ENCODE assay signal across 7 mouse cellular contexts in the genomic region with DNA sequence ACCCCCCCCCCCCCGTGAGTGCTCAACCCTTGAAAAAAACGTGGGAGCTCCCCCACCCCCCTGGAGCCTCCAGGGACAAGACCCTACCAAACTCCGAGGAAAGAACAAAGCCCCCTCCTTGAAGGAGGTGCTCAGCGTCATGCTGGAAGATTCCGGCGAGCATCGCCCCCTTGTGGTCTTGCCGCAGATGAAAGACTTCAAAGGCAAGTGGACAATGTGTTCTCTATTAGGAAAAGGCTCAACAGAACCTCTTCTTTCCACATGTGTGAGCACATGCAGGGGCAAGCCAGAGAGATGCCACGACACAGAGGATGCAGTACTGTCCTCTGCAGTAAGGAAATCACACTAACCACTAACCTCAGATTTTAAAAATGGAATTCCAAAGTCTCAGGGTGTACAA. TPM values are rescaled to one million over a fixed set of nuclear protein-coding genes. Genes with fewer than 3 reads are reported as not detected.
DNase-seq lines count a peak whose midpoint lies in the region; ATAC-seq lines count a peak whose summit lies in the region.

No protein-coding gene starts in this region.

- H3K27ac ChIP-seq in intestine, embryonic 14.5 days (ENCODE audit: low read depth), result no peak overlapping the region
- H3K27ac ChIP-seq in midbrain, embryonic 15.5 days, result no peak overlapping the region
- H3K27ac ChIP-seq in stomach, embryonic 16.5 days (ENCODE audit: low read length), result no peak overlapping the region

- H3K27me3 ChIP-seq in intestine, embryonic 14.5 days (replicated peaks; ENCODE audit: control insufficient read depth, insufficient read depth, low read length), result no peaks in the 10 kb centered on the region
- peaks cover 4% of the 10 kb centered on the region; the same call in 1 of the 2 replicates for H3K27me3 ChIP-seq in midbrain, embryonic 15.5 days (replicated peaks)
- peaks cover 2% of the 10 kb centered on the region; the same call in 1 of the 2 replicates for H3K27me3 ChIP-seq in stomach, embryonic 16.5 days (ENCODE audit: control insufficient read depth, insufficient read depth, low read length)

- H3K4me2 ChIP-seq in intestine, embryonic 14.5 days (ENCODE audit: low read length), result peak overlapping the region; percentile 27
- peak overlapping the region; percentile 46 for H3K4me2 ChIP-seq in midbrain, embryonic 15.5 days
- H3K4me2 ChIP-seq in stomach, embryonic 16.5 days (ENCODE audit: low read depth, low read length), result peak overlapping the region; percentile 43; the same call in 1 of the 2 replicates

- ATAC-seq in common myeloid progenitor, adult 5-6 weeks (replicated peaks; ENCODE audit: low read depth, poor library complexity, severe bottlenecking), result peak; percentile 58; the same call in 1 of the 2 replicates
- ATAC-seq in intestine, embryonic 14.5 days (replicated peaks; ENCODE audit: low FRiP score, low TSS enrichment, low read depth), result 0 out of 2 replicates have a peak, but pooled peaks have one; percentile 50
- peak; percentile 64; the same call in 1 of the 2 replicates for ATAC-seq in midbrain, embryonic 15.5 days (replicated peaks)
- ATAC-seq in stomach, embryonic 16.5 days (ENCODE audit: insufficient read depth, low FRiP score), result peak; percentile 66; the same call in 1 of the 2 replicates

- no peaks in the 10 kb centered on the region for H3K36me3 ChIP-seq in intestine, embryonic 14.5 days (ENCODE audit: control insufficient read depth, insufficient read depth, low read length)
- no peaks in the 10 kb centered on the region for H3K36me3 ChIP-seq in midbrain, embryonic 15.5 days (replicated peaks)
- no peaks in the 10 kb centered on the region for H3K36me3 ChIP-seq in stomach, embryonic 16.5 days (ENCODE audit: control insufficient read depth, insufficient read depth, low read length)

- no peaks in the 10 kb centered on the region for H3K9me3 ChIP-seq in intestine, embryonic 14.5 days (ENCODE audit: control insufficient read depth, low read length)
- H3K9me3 ChIP-seq in midbrain, embryonic 15.5 days, result no peaks in the 10 kb centered on the region
- H3K9me3 ChIP-seq in stomach, embryonic 16.5 days (replicated peaks; ENCODE audit: control insufficient read depth, low read length), result no peaks in the 10 kb centered on the region

- H3K4me1 ChIP-seq in intestine, embryonic 14.5 days (replicated peaks; ENCODE audit: control insufficient read depth, insufficient read depth, low read length), result peaks cover 12% of the 10 kb centered on the region
- peaks cover 19% of the 10 kb centered on the region for H3K4me1 ChIP-seq in midbrain, embryonic 15.5 days
- H3K4me1 ChIP-seq in stomach, embryonic 16.5 days (ENCODE audit: control insufficient read depth, insufficient read depth, low read length), result peaks cover 6% of the 10 kb centered on the region

- no peak overlapping the region for H3K4me3 ChIP-seq in intestine, embryonic 14.5 days (ENCODE audit: low read depth, low read length)
- H3K4me3 ChIP-seq in midbrain, embryonic 15.5 days, result 0 out of 2 replicates have a peak overlapping the region, but pooled peaks have one; percentile 12
- H3K4me3 ChIP-seq in stomach, embryonic 16.5 days (replicated peaks; ENCODE audit: low read length), result no peak overlapping the region

- 1% methylated on average over 9 of the region's 9 CpGs for WGBS in intestine, embryonic 14.5 days
- WGBS in midbrain, embryonic 15.5 days, result under 1% methylated on average over 9 of the region's 9 CpGs
- WGBS in stomach, embryonic 16.5 days, result 2% methylated on average over 9 of the region's 9 CpGs

- peak; percentile 59 to 71 for DNase-seq in adrenal gland, adult 18-20 months (ENCODE audit: low spot score in 2 of 2)
- peak; percentile 70 for DNase-seq in gastrocnemius, postnatal 10 days
- DNase-seq in intestine, embryonic 14.5 days (ENCODE audit: low spot score), result peak; percentile 80
- peak; percentile 20 to 50 for DNase-seq in left cerebral cortex, adult 8-10 months (ENCODE audit: low spot score in 2 of 2)

- no peak overlapping the region for H3K9ac ChIP-seq in intestine, embryonic 14.5 days (ENCODE audit: low read length)
- no peak overlapping the region for H3K9ac ChIP-seq in midbrain, embryonic 15.5 days
- peak overlapping the region; percentile 26; the same call in 1 of the 2 replicates for H3K9ac ChIP-seq in stomach, embryonic 16.5 days (ENCODE audit: low read length)

RNA-seq across cellular contexts. Expression of a gene that starts 46.2 kb away (rescaled TPM):
- total RNA-seq in adrenal gland, adult 18-20 months (2021), result 1 to 10 TPM; 1.7 to 4.0 TPM
- total RNA-seq in common myeloid progenitor, adult 5-6 weeks (2017), result not detected in 2 replicates
- 1 to 10 TPM; 3.0 to 4.0 TPM for total RNA-seq in gastrocnemius, postnatal 10 days (2021)
- polyA plus RNA-seq in intestine, embryonic 14.5 days (2014; fragmentation: Nextera tagmentation; extraction: Ambion mirVana), result 7.1 and 9.7 TPM in 2 replicates
- total RNA-seq in left cerebral cortex, adult 8-10 months (2022), result 1 to 10 TPM; 1.3 to 2.4 (median 1.6) TPM
- 2.1 and 2.4 TPM in 2 replicates for polyA plus RNA-seq in midbrain, embryonic 15.5 days (2015; fragmentation: Nextera tagmentation; extraction: Ambion mirVana)
- 7.0 and 8.1 TPM in 2 replicates for polyA plus RNA-seq in stomach, embryonic 16.5 days (2015; fragmentation: Nextera tagmentation; extraction: Ambion mirVana)
